Mouse (Mus musculus): Measurements from ENCODE around the gene Cdkn3. TPM values are rescaled to one million over a fixed set of nuclear protein-coding genes. Genes with fewer than 3 reads are reported as not detected.
A peak's percentile ranks its signal among the peaks of the same experiment; 100 is the strongest.
"Not testable (repeated sequence)": the region's sequence is repeated elsewhere in the genome, so short reads cannot be mapped to it uniquely, and the experiment has no call there.

Cdkn3 gene
- 2.5 and 2.6 TPM in 2 replicates for polyA plus RNA-seq (2012)

- peak within 1 kb of the TSS; percentile 100 for H3K4me3 ChIP-seq (replicated peaks)
- H3K36me3 ChIP-seq (ENCODE audit: control insufficient read depth): peaks cover 42% of the 10 kb centered on the region
- H3K27me3 ChIP-seq (ENCODE audit: control insufficient read depth): no peaks in the 10 kb centered on the region
- H3K4me1 ChIP-seq (ENCODE audit: control insufficient read depth): peaks cover 28% of the 10 kb centered on the region
- TF ChIP-seq GATA1 (IDR thresholded peaks at IDR 0.05; ENCODE audit: low read length) (no peak), TAL1 (IDR thresholded peaks at IDR 0.05; ENCODE audit: low read length) (no peak)
- peaks cover 19% of the 10 kb centered on the region for H3K9me3 ChIP-seq (ENCODE audit: control insufficient read depth, low read length)
These were observed at the start of gene Cdkn3 for GRCm38 (mm10) chr14:46760355-46761029. TSS of gene Cdkn3 (plus strand) at chr14:46760541.

GRCm38 (mm10) chr14:46718483-46718922 is 41.8 kb upstream of the Cdkn3 start:
- Histone ChIP-seq H3K4me3 (replicated peaks) (no peak overlapping the region), H3K4me1 (ENCODE audit: control insufficient read depth) (no peaks in the 10 kb centered on the region), H3K9me3 (ENCODE audit: control insufficient read depth, low read length) (no peaks in the 10 kb centered on the region), H3K27me3 (ENCODE audit: control insufficient read depth) (no peaks in the 10 kb centered on the region), H3K36me3 (ENCODE audit: control insufficient read depth) (no peaks in the 10 kb centered on the region)
- no peak for TF ChIP-seq TAL1 (IDR thresholded peaks at IDR 0.05; ENCODE audit: low read length)
- no peak for TF ChIP-seq GATA1 (IDR thresholded peaks at IDR 0.05; ENCODE audit: low read length)

GRCm38 (mm10) chr14:46722031-46722430 is 38.3 kb upstream of the Cdkn3 start:
- H3K27me3 ChIP-seq (ENCODE audit: control insufficient read depth): no peaks in the 10 kb centered on the region

GRCm38 (mm10) chr14:46723828-46724227 is 36.5 kb upstream of the Cdkn3 start:
- no peak for TF ChIP-seq TAL1 (IDR thresholded peaks at IDR 0.05; ENCODE audit: low read length)
- no peak for TF ChIP-seq GATA1 (IDR thresholded peaks at IDR 0.05; ENCODE audit: low read length)
- no peaks in the 10 kb centered on the region for H3K27me3 ChIP-seq (ENCODE audit: control insufficient read depth)
- H3K4me1 ChIP-seq (ENCODE audit: control insufficient read depth): no peaks in the 10 kb centered on the region
- H3K4me3 ChIP-seq (replicated peaks): no peak overlapping the region
- no peaks in the 10 kb centered on the region for H3K36me3 ChIP-seq (ENCODE audit: control insufficient read depth)
- no peaks in the 10 kb centered on the region for H3K9me3 ChIP-seq (ENCODE audit: control insufficient read depth, low read length)

More at GRCm38 (mm10) chr14:46722031-46722430, 38.3 kb upstream of the Cdkn3 start:
- Histone ChIP-seq H3K4me3 (replicated peaks) (no peak overlapping the region), H3K9me3 (ENCODE audit: control insufficient read depth, low read length) (no peaks in the 10 kb centered on the region), H3K36me3 (ENCODE audit: control insufficient read depth) (no peaks in the 10 kb centered on the region), H3K4me1 (ENCODE audit: control insufficient read depth) (no peaks in the 10 kb centered on the region)
- TF ChIP-seq GATA1 (IDR thresholded peaks at IDR 0.05; ENCODE audit: low read length) (no peak), TAL1 (IDR thresholded peaks at IDR 0.05; ENCODE audit: low read length) (no peak)

- Histone ChIP-seq H3K4me3 (replicated peaks) (no peak overlapping the region), H3K27me3 (ENCODE audit: control insufficient read depth) (no peaks in the 10 kb centered on the region), H3K36me3 (ENCODE audit: control insufficient read depth) (no peaks in the 10 kb centered on the region), H3K4me1 (ENCODE audit: control insufficient read depth) (no peaks in the 10 kb centered on the region), H3K9me3 (ENCODE audit: control insufficient read depth, low read length) (no peaks in the 10 kb centered on the region)
- TF ChIP-seq GATA1 (IDR thresholded peaks at IDR 0.05; ENCODE audit: low read length) (no peak), TAL1 (IDR thresholded peaks at IDR 0.05; ENCODE audit: low read length) (no peak)
These were observed 35.4 kb upstream of the Cdkn3 start for GRCm38 (mm10) chr14:46724941-46725340.

- TF ChIP-seq TAL1 (IDR thresholded peaks at IDR 0.05; ENCODE audit: low read length) (no peak), GATA1 (IDR thresholded peaks at IDR 0.05; ENCODE audit: low read length) (no peak)
- H3K36me3 ChIP-seq (ENCODE audit: control insufficient read depth): no peaks in the 10 kb centered on the region
- H3K4me1 ChIP-seq (ENCODE audit: control insufficient read depth): no peaks in the 10 kb centered on the region
- H3K4me3 ChIP-seq (replicated peaks): no peak overlapping the region
- H3K9me3 ChIP-seq (ENCODE audit: control insufficient read depth, low read length): no peaks in the 10 kb centered on the region
- no peaks in the 10 kb centered on the region for H3K27me3 ChIP-seq (ENCODE audit: control insufficient read depth)
These were observed 34.6 kb upstream of the Cdkn3 start for GRCm38 (mm10) chr14:46725743-46726142.

- Histone ChIP-seq H3K4me3 (replicated peaks) (no peak overlapping the region), H3K4me1 (ENCODE audit: control insufficient read depth) (no peaks in the 10 kb centered on the region), H3K27me3 (ENCODE audit: control insufficient read depth) (no peaks in the 10 kb centered on the region), H3K9me3 (ENCODE audit: control insufficient read depth, low read length) (no peaks in the 10 kb centered on the region), H3K36me3 (ENCODE audit: control insufficient read depth) (no peaks in the 10 kb centered on the region)
- no peak for TF ChIP-seq GATA1 (IDR thresholded peaks at IDR 0.05; ENCODE audit: low read length)
- TF ChIP-seq TAL1 (IDR thresholded peaks at IDR 0.05; ENCODE audit: low read length): no peak
These were observed 26.1 kb upstream of the Cdkn3 start for GRCm38 (mm10) chr14:46734262-46734661.

GRCm38 (mm10) chr14:46734761-46735455 is 25.4 kb upstream of the Cdkn3 start:
- Histone ChIP-seq H3K9me3 (ENCODE audit: control insufficient read depth, low read length) (no peaks in the 10 kb centered on the region), H3K4me1 (ENCODE audit: control insufficient read depth) (no peaks in the 10 kb centered on the region), H3K4me3 (replicated peaks) (no peak overlapping the region), H3K36me3 (ENCODE audit: control insufficient read depth) (no peaks in the 10 kb centered on the region), H3K27me3 (ENCODE audit: control insufficient read depth) (no peaks in the 10 kb centered on the region)
- TF ChIP-seq GATA1 (IDR thresholded peaks at IDR 0.05; ENCODE audit: low read length) (no peak), TAL1 (IDR thresholded peaks at IDR 0.05; ENCODE audit: low read length) (no peak)

GRCm38 (mm10) chr14:46736366-46736765 is 24.0 kb upstream of the Cdkn3 start:
- Histone ChIP-seq H3K4me3 (replicated peaks) (no peak overlapping the region), H3K4me1 (ENCODE audit: control insufficient read depth) (no peaks in the 10 kb centered on the region), H3K9me3 (ENCODE audit: control insufficient read depth, low read length) (no peaks in the 10 kb centered on the region), H3K27me3 (ENCODE audit: control insufficient read depth) (no peaks in the 10 kb centered on the region), H3K36me3 (ENCODE audit: control insufficient read depth) (no peaks in the 10 kb centered on the region)
- TF ChIP-seq TAL1 (IDR thresholded peaks at IDR 0.05; ENCODE audit: low read length): no peak
- TF ChIP-seq GATA1 (IDR thresholded peaks at IDR 0.05; ENCODE audit: low read length): no peak

GRCm38 (mm10) chr14:46737346-46737745 is 23.0 kb upstream of the Cdkn3 start:
- H3K4me1 ChIP-seq (ENCODE audit: control insufficient read depth); H3K4me3 ChIP-seq (replicated peaks); H3K9me3 ChIP-seq (ENCODE audit: control insufficient read depth, low read length); H3K36me3 ChIP-seq (ENCODE audit: control insufficient read depth); H3K27me3 ChIP-seq (ENCODE audit: control insufficient read depth): not testable (repeated sequence)

All from erythroblast, embryonic 14.5 days (primary cell).